Mouse (Mus musculus) thymus, postnatal 0 days (tissue): Measurements from ENCODE around the gene Pde4dip. TPM values are rescaled to one million over a fixed set of nuclear protein-coding genes. Genes with fewer than 3 reads are reported as not detected.

Experiments
- DNase-seq: peaks from one replicate; pipeline ENCODE4 v3.0.0-alpha.2; 2015; ENCODE audit warnings: low spot score
- polyA plus RNA-seq: library from polyadenylated mRNA; unstranded; fragments of >200 nt; fragmentation: Nextera tagmentation; extraction: Ambion mirVana; gene quantifications from 2 replicates; pipeline ENCODE4 v1.2.1, GENCODE M21; 2015

The Pde4dip gene
- polyA plus RNA-seq, 1 experiment from 2014 or later, result 7.3 TPM

GRCm38 (mm10) chr3:97844821-97845201 lies 43.7 kb downstream of the Pde4dip start:
- no peak for DNase-seq

GRCm38 (mm10) chr3:97844163-97844820 lies 44.2 kb downstream of the Pde4dip start:
- no peak for DNase-seq

GRCm38 (mm10) chr3:97842641-97843040 lies 45.9 kb downstream of the Pde4dip start:
- DNase-seq, result no peak

- DNase-seq, result no peak
Measured at GRCm38 (mm10) chr3:97840439-97840838, 48.1 kb downstream of the Pde4dip start.

GRCm38 (mm10) chr3:97835888-97836287 lies 52.6 kb downstream of the Pde4dip start:
- DNase-seq, result no peak

GRCm38 (mm10) chr3:97834625-97835024 lies 53.9 kb downstream of the Pde4dip start:
- no peak for DNase-seq

- no peak for DNase-seq
Measured at GRCm38 (mm10) chr3:97831564-97832320, 56.8 kb downstream of the Pde4dip start.

GRCm38 (mm10) chr3:97830622-97831021 lies 57.9 kb downstream of the Pde4dip start:
- no peak for DNase-seq

GRCm38 (mm10) chr3:97830122-97830521 lies 58.4 kb downstream of the Pde4dip start:
- DNase-seq, result no peak

GRCm38 (mm10) chr3:97828286-97828685 lies 60.2 kb downstream of the Pde4dip start:
- no peak for DNase-seq

- DNase-seq, result no peak
Measured at GRCm38 (mm10) chr3:97825246-97825645, 63.3 kb downstream of the Pde4dip start.

GRCm38 (mm10) chr3:97824744-97825143 lies 63.8 kb downstream of the Pde4dip start:
- no peak for DNase-seq

- DNase-seq, result peak; percentile 3
Measured at GRCm38 (mm10) chr3:97824011-97824711, 64.3 kb downstream of the Pde4dip start.

GRCm38 (mm10) chr3:97823438-97823837 lies 65.1 kb downstream of the Pde4dip start:
- DNase-seq, result no peak

GRCm38 (mm10) chr3:97819050-97819449 lies 69.5 kb downstream of the Pde4dip start:
- DNase-seq, result no peak

- no peak for DNase-seq
Measured at GRCm38 (mm10) chr3:97818383-97818982, 70.0 kb downstream of the Pde4dip start.

GRCm38 (mm10) chr3:97811651-97812399 lies 76.7 kb downstream of the Pde4dip start:
- DNase-seq, result no peak

GRCm38 (mm10) chr3:97811158-97811557 lies 77.3 kb downstream of the Pde4dip start:
- no peak for DNase-seq

GRCm38 (mm10) chr3:97810334-97810733 lies 78.2 kb downstream of the Pde4dip start:
- DNase-seq, result no peak

- no peak for DNase-seq
Measured at GRCm38 (mm10) chr3:97805559-97805958, 82.9 kb downstream of the Pde4dip start.

- DNase-seq, result no peak
Measured at GRCm38 (mm10) chr3:97803675-97804074, 84.8 kb downstream of the Pde4dip start.
